Mouse (Mus musculus) intestine, embryonic 14.5 days (tissue): ENCODE data around the gene Tacr2. TPM values are rescaled to one million over a fixed set of nuclear protein-coding genes. Genes with fewer than 3 reads are reported as not detected.
A peak's percentile ranks its signal among the peaks of the same experiment; 100 is the strongest.

Experiments
- ATAC-seq: fragments of 200-750 bp; cut with Nextera tagmentation; replicated peaks from 2 replicates; pipeline ENCODE4 v1.8.0; 2017; ENCODE audit warnings: low read depth, moderate number of reproducible peaks, moderate TSS enrichment, moderate library complexity; ENCODE audit not compliant: low FRiP score, low TSS enrichment
- DNase-seq: peaks from one replicate; pipeline ENCODE4 v3.0.0-alpha.2; 2018; ENCODE audit warnings: low spot score
- H3K27ac ChIP-seq: fragments of 300-500 bp; sonication (generic); 2 replicates; pipeline ENCODE4 v1.5.1; 2014; ENCODE audit warnings: low read depth, mild to moderate bottlenecking, control low read depth
- H3K27me3 ChIP-seq: fragments of 300-500 bp; sonication (generic); replicated peaks from 2 replicates; pipeline ENCODE4 v1.6.1; 2014; ENCODE audit warnings: low read length, control low read depth; ENCODE audit not compliant: control insufficient read depth, insufficient read depth
- H3K36me3 ChIP-seq: fragments of 300-500 bp; sonication (generic); 2 replicates; pipeline ENCODE4 v1.6.1; 2014; ENCODE audit warnings: low read length, control low read depth; ENCODE audit not compliant: control insufficient read depth, insufficient read depth
- H3K4me1 ChIP-seq: fragments of 300-500 bp; sonication (generic); replicated peaks from 2 replicates; pipeline ENCODE4 v1.6.1; 2014; ENCODE audit warnings: low read length, control low read depth, mixed read lengths; ENCODE audit not compliant: control insufficient read depth, insufficient read depth
- H3K4me2 ChIP-seq: fragments of 300-500 bp; sonication (generic); 2 replicates; pipeline ENCODE4 v1.6.1; 2014; ENCODE audit warnings: low read length
- H3K4me3 ChIP-seq: fragments of 300-500 bp; sonication (generic); 2 replicates; pipeline ENCODE4 v1.5.1; 2014; ENCODE audit warnings: low read depth, low read length, control low read depth, mixed read lengths
- H3K9ac ChIP-seq: fragments of 300-500 bp; sonication (generic); 2 replicates; pipeline ENCODE4 v1.6.1; 2014; ENCODE audit warnings: mild to moderate bottlenecking, low read length
- H3K9me3 ChIP-seq: fragments of 300-500 bp; sonication (generic); 2 replicates; pipeline ENCODE4 v1.6.1; 2016; ENCODE audit warnings: low read length, control low read depth; ENCODE audit not compliant: control insufficient read depth
- WGBS: fragments of 180-500 bp; shearing (Covaris S2); extraction: QIAGEN DNeasy Blood & Tissue Kit; methylation state at CpG from one replicate; pipeline ENCODE4 v1.1.7; 2014; 5-methylcytosine and 5-hydroxymethylcytosine counted together
- polyA plus RNA-seq: library from polyadenylated mRNA; unstranded; fragments of >200 nt; fragmentation: Nextera tagmentation; extraction: Ambion mirVana; gene quantifications from 2 replicates; pipeline ENCODE4 v1.2.1, GENCODE M21; 2014

The Tacr2 gene
- polyA plus RNA-seq = 0.50 and 0.98 TPM in 2 replicates

DNA sequence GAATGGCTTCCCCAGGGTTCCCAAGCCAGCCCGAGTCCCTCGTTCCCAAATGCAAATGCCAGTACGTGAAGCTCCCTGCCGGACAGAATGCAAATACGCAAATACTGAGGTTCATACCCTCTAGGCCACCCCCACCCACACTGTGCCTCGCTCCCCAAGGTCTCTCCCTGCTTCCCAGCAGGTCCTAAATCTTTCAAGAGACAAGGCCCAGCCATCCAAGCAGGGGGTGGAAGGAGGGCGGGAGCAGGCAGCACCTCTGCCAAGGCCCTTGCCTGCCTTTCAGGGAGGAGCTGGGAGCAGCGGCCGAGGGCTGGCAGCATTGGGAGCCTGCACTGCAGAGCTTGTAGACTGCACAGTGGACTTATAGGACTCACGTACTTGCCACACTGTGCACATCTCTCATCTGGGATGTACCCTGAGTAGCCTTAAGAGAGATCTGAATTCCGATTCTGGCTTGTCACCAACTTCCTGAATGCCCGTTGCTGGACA, at the start of gene Tacr2:
Tacr2 (plus strand) TSS at position 439 of the 489 bp plus-strand sequence.
- WGBS = 60% methylated on average over 12 of the region's 12 CpGs
- Histone ChIP-seq H3K4me3 (no peak within 1 kb of the TSS), H3K36me3 (no peaks in the 10 kb centered on the region), H3K27me3 (no peaks in the 10 kb centered on the region), H3K9ac (no peak within 1 kb of the TSS), H3K27ac (no peak within 1 kb of the TSS), H3K4me2 (no peak within 1 kb of the TSS), H3K9me3 (no peaks in the 10 kb centered on the region), H3K4me1 (peaks cover 9% of the 10 kb centered on the region; the same call in 1 of the 2 replicates)
- DNase-seq (no peak), ATAC-seq (no peak)

DNA sequence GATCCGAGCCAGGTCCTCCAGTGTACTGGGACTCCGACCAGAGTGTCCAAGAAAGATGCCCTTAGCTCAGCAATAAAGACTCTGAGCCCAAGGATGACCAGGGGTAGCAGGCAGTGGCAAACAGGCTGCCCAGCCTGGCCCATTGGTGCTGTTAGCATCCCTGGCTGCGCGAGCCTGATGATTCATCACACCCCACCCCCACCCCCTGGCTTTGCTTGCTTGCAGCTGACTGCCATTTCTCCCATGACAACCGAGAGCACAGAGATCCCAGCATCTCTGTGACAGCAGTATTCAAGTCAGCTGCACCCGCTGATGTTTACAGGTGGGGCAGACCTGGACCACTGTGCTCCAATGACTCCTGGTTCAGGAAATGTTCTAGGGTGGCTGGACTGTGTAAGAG, 49.7 kb upstream of the Tacr2 start:
- Histone ChIP-seq H3K4me3 (no peak overlapping the region), H3K9me3 (no peaks in the 10 kb centered on the region), H3K27me3 (no peaks in the 10 kb centered on the region), H3K4me2 (no peak overlapping the region), H3K4me1 (no peaks in the 10 kb centered on the region), H3K27ac (no peak overlapping the region), H3K9ac (no peak overlapping the region), H3K36me3 (0 out of 2 replicates have a peak, but pooled peaks cover 4% of the 10 kb centered on the region)
- ATAC-seq (no peak), DNase-seq (no peak)
- WGBS = 78% methylated on average over 6 of the region's 6 CpGs

DNA sequence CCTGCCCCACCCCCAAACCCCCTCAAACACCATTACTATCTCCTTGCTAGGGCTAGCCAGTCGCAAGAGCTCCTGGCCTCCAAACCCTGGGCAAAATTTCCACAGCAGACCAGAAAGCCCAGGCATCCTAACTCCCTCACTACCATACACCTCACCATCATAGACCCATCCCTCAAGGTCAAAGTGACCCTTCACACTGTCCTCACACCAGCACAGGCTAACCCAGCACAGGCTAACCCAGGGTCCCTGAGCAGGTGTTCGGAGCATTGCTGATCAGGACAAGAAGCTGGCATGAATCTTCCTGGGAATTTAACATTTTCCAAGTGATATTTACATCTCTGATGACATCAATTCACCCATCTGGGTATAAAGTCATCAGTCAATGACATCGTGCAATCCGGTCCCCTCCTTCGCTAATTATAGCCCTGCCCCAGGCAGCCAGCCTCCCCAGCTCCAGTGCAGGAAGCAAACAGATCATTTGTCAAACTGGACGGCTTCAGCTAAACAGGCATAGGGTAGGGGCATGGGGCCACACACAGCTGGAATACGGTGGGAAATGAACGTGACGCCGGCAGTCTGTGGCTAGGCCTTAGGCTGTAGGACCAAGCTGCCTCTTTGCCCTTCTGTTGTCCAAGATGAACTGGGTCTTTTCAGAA, 43.9 kb upstream of the Tacr2 start:
- no peaks in the 10 kb centered on the region for H3K36me3 ChIP-seq
- ATAC-seq (peak; percentile 33; the same call in 1 of the 2 replicates), DNase-seq (no peak)
- H3K4me2 ChIP-seq = no peak overlapping the region
- no peak overlapping the region for H3K9ac ChIP-seq
- no peaks in the 10 kb centered on the region for H3K9me3 ChIP-seq
- H3K27me3 ChIP-seq = no peaks in the 10 kb centered on the region
- H3K4me1 ChIP-seq = peaks cover 17% of the 10 kb centered on the region
- 12% methylated on average over 10 of the region's 10 CpGs for WGBS
- no peak overlapping the region for H3K4me3 ChIP-seq
- 0 out of 2 replicates have a peak overlapping the region, but pooled peaks have one; percentile 27 for H3K27ac ChIP-seq

DNA sequence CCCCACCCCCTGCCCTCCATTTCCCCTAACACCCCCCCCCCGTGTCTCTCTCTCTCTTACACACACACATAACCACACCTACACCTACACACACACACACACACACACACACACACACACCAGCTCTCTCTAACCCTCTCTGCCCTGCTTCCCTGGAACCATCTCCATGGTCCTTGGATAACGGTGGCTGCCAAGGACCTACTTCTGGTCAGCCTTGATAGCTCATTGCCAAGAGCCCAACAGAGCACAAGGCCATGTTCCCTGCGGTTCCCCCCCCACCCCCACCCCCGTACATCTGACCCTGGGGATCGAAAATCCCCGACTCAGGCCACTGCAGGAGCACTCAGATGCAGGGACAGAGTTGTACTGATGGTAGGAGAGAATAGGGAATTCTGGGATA, 40.9 kb upstream of the Tacr2 start:
- Histone ChIP-seq H3K36me3 (no peaks in the 10 kb centered on the region), H3K27me3 (no peaks in the 10 kb centered on the region), H3K9ac (no peak overlapping the region), H3K4me2 (no peak overlapping the region), H3K27ac (no peak overlapping the region), H3K4me3 (no peak overlapping the region), H3K9me3 (no peaks in the 10 kb centered on the region), H3K4me1 (peaks cover 17% of the 10 kb centered on the region)
- DNase-seq (no peak), ATAC-seq (no peak)
- WGBS = 70% methylated on average over 6 of the region's 6 CpGs

DNA sequence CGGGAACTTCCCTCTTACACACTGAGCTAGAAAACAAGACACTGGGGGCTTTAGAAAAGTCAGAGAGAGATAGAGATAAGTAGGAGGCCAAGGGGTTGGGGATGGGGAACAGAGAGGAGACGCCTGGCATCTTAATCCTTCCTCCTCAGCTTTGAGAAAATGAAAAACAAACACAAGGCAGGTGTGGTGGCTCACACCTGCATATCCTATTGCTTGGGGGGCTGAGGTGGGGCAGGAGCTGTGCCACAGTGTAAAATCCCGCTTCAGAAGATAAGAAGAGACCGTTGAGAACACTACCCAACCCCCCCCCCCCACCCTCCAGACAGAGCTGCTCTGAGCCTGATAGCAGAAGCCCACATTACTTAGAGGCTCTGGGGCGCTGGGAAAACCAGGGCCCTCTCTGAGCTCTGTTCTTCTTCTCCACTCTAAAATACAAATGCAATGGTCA, 37.0 kb upstream of the Tacr2 start:
- no peaks in the 10 kb centered on the region for H3K36me3 ChIP-seq
- DNase-seq = no peak
- no peak overlapping the region for H3K4me3 ChIP-seq
- H3K27me3 ChIP-seq = no peaks in the 10 kb centered on the region
- no peak overlapping the region for H3K4me2 ChIP-seq
- H3K9me3 ChIP-seq = no peaks in the 10 kb centered on the region
- no peak overlapping the region for H3K9ac ChIP-seq
- no peak overlapping the region for H3K27ac ChIP-seq
- peaks cover 12% of the 10 kb centered on the region; the same call in 1 of the 2 replicates for H3K4me1 ChIP-seq
- 38% methylated on average over 5 of the region's 5 CpGs for WGBS
- no peak for ATAC-seq

DNA sequence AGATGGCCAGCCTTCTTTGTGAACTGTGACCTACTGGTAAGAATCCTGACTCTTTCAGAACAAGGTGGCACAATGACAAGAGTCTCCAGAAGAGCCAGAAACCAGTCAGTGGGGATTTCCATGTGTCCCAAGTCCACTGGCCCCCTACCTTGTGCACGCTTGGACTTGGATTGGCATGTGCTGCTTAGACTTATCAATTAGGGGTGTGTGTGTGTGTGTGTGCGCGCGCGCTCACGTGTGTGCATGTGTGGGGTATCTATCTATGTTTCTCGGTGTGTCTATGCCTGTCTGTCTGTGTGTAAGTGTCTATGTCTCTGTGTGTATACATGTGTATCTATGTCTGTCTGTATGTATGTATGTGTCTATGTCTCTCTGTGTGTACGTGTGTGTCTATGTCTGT, 36.6 kb upstream of the Tacr2 start:
- no peaks in the 10 kb centered on the region for H3K36me3 ChIP-seq
- WGBS = 92% methylated on average over 8 of the region's 8 CpGs
- no peaks in the 10 kb centered on the region for H3K9me3 ChIP-seq
- no peak overlapping the region for H3K4me3 ChIP-seq
- H3K9ac ChIP-seq = no peak overlapping the region
- no peak for DNase-seq
- peaks cover 14% of the 10 kb centered on the region; the same call in 1 of the 2 replicates for H3K4me1 ChIP-seq
- no peaks in the 10 kb centered on the region for H3K27me3 ChIP-seq
- H3K4me2 ChIP-seq = no peak overlapping the region
- H3K27ac ChIP-seq = no peak overlapping the region
- ATAC-seq = no peak

DNA sequence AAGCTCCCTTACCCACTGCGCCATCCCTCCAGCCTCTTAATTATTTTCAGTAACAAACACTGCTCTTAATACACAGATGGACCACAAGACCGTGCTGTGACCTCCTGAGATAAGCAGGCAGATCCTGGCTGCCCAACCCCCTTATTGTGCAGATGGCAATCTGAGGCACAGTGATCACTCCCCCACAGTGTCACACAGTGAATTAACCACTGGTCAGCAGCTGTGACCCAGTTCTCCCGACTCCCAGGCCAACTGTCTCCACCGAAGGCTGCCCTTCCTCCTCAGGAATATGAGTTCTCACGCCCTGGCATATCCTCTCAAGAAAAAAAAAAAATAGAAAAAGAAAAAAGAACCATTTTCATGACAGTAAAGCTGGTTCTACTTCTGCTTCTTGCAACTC, 35.6 kb upstream of the Tacr2 start:
- H3K4me3 ChIP-seq = no peak overlapping the region
- ATAC-seq (no peak), DNase-seq (no peak)
- H3K27ac ChIP-seq = 0 out of 2 replicates have a peak overlapping the region, but pooled peaks have one; percentile 16
- H3K4me1 ChIP-seq = peaks cover 12% of the 10 kb centered on the region; the same call in 1 of the 2 replicates
- WGBS = 51% methylated on average over 5 of the region's 5 CpGs
- H3K9me3 ChIP-seq = no peaks in the 10 kb centered on the region
- H3K36me3 ChIP-seq = no peaks in the 10 kb centered on the region
- H3K4me2 ChIP-seq = no peak overlapping the region
- no peak overlapping the region for H3K9ac ChIP-seq
- H3K27me3 ChIP-seq = no peaks in the 10 kb centered on the region

DNA sequence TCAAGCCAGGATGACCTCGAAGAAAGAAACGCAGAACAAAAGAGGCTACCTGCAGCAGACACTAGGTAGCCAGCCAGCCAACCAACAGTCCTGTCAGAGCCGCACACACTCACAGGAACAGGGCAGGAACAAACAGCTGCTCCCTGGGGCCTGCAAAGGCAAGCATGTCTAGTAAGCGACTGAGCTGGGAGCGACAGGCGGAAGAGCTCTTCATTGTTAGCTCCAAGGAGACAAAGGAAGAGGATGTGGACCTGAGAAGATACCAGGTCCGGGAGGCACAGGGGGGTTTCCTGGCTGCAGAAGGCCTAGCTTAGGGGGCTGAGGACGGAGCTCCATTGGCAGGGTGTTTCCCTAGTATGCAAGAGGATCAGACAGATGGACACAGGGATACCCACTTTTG, 35.0 kb upstream of the Tacr2 start:
- no peak overlapping the region for H3K9ac ChIP-seq
- H3K27me3 ChIP-seq = no peaks in the 10 kb centered on the region
- ATAC-seq (no peak), DNase-seq (no peak)
- no peak overlapping the region for H3K4me2 ChIP-seq
- no peaks in the 10 kb centered on the region for H3K9me3 ChIP-seq
- H3K4me3 ChIP-seq = no peak overlapping the region
- WGBS = 66% methylated on average over 8 of the region's 8 CpGs
- no peaks in the 10 kb centered on the region for H3K36me3 ChIP-seq
- H3K27ac ChIP-seq = peak overlapping the region; percentile 16; the same call in 1 of the 2 replicates
- peaks cover 15% of the 10 kb centered on the region; the same call in 1 of the 2 replicates for H3K4me1 ChIP-seq
